Mouse (Mus musculus): Measurements from ENCODE around the gene Nlrc5. TPM values are rescaled to one million over a fixed set of nuclear protein-coding genes. Genes with fewer than 3 reads are reported as not detected.
A peak's percentile ranks its signal among the peaks of the same experiment; 100 is the strongest.

Gene Nlrc5
- polyA plus RNA-seq, 1 experiment, result 56.8 TPM

DNA sequence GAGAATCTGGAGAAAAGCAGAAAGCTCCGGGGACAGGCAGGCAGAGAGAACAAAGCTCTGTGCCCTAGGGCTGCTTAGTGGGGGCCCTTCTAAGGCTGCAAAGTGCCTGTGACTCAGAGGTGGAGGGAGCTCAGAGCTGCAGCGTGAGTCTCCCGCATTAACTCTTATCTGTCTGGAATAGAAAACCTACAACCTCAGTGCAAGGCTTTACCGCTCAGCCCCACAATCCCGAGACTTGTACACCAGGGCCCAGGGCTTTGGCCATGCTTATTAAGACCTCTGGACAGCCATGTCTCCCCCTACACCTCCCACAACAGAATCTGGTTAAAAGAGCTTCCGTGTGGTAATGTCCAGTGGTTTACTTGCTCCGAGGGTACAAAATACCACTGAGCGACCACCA is 97.8 kb downstream of the Nlrc5 start:
- H3K27ac ChIP-seq (ENCODE audit: control insufficient read depth, insufficient read depth, low read length), result no peak overlapping the region

DNA sequence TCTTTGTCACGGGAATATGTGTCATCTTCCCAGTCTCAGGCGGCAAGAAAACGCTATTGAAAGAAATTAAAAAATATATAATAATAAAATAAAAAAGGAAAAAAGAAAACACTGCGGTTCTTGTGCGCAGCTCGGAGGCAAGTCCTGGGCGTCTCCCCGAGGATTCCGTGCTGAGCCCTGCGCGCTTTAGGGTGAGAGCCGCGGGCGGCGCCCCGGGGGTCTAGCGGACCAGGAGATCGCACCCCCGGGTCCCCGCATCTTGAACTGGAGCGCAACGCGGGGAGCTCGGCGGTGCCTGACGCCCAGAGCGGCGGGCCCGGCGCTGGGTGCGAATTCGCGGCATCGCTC is 98.3 kb downstream of the Nlrc5 start:
- H3K4me1 ChIP-seq (replicated peaks; ENCODE audit: control insufficient read depth, insufficient read depth, low read length), result peaks cover 7% of the 10 kb centered on the region
- no peak overlapping the region for H3K27ac ChIP-seq (ENCODE audit: control insufficient read depth, insufficient read depth, low read length)
- WGBS, result under 1% methylated on average over 34 of the region's 34 CpGs
- peak overlapping the region; percentile 49 for H3K4me3 ChIP-seq (ENCODE audit: control insufficient read depth, insufficient read depth, low read length)
- DNase-seq, result no peak
- H3K27me3 ChIP-seq (ENCODE audit: control insufficient read depth, insufficient read depth, low read length), result no peaks in the 10 kb centered on the region; the same call in 1 of the 2 replicates
- TF ChIP-seq POLR2A (IDR thresholded peaks at IDR 0.05; ENCODE audit: control insufficient read depth, extremely low read depth, insufficient read depth, low read length, poor library complexity), result 0 out of 2 replicates have a peak, but pooled peaks have one; percentile 11
- no peak for TF ChIP-seq CTCF (IDR thresholded peaks at IDR 0.05; ENCODE audit: borderline replicate concordance, control insufficient read depth, extremely low read depth, insufficient read depth, low read length, poor library complexity)
- no peaks in the 10 kb centered on the region for H3K36me3 ChIP-seq (ENCODE audit: control insufficient read depth, insufficient read depth, low read length)

More for the DNA sequence above, 97.8 kb downstream of the Nlrc5 start:
- Histone ChIP-seq H3K27me3 (ENCODE audit: control insufficient read depth, insufficient read depth, low read length) (no peaks in the 10 kb centered on the region; the same call in 1 of the 2 replicates), H3K4me3 (ENCODE audit: control insufficient read depth, insufficient read depth, low read length) (no peak overlapping the region), H3K4me1 (replicated peaks; ENCODE audit: control insufficient read depth, insufficient read depth, low read length) (peaks cover 7% of the 10 kb centered on the region), H3K36me3 (ENCODE audit: control insufficient read depth, insufficient read depth, low read length) (no peaks in the 10 kb centered on the region)
- no peak for TF ChIP-seq POLR2A (IDR thresholded peaks at IDR 0.05; ENCODE audit: control insufficient read depth, extremely low read depth, insufficient read depth, low read length, poor library complexity)
- TF ChIP-seq CTCF (IDR thresholded peaks at IDR 0.05; ENCODE audit: borderline replicate concordance, control insufficient read depth, extremely low read depth, insufficient read depth, low read length, poor library complexity), result no peak
- WGBS, result 46% methylated on average over 8 of the region's 8 CpGs
- no peak for DNase-seq

DNA sequence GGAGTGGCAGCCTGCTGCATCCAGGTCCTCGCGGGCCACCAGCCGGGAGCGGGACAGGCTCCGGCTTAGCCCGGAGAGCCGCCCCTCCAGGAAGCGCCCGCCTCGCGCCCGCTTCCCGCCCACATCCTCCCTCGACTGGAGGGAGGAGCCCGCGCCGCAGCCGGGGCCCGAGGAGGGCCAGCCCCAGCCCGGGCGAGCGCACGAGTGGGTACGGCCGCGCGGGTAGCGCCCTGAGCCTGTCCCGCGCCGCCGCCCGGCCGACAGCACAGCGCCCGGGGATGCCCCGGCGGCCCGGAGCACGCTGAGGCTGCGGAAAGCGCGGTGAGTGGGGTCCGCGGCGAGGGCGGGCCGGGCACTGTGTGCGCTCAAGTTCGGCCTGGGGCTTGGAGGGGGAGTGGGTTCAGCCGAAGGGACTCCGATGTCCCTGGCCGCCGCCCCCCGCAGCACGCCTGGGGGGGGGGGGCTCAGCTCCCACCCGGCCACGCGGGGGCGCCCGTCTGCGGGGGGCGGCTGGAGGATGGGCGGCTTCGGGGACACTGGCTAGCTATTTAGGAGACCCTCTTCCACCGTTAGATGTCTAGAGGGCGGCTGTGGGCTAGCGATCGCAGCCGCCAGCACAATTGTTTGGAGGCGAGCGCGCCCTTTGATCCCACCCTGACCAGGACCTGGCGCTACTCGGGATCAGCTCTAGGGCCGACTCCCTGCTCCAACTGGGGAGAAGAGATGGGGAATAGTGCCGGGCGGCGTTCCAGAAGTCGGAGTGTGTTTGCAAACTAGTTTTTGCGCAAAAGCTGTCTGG is 98.9 kb downstream of the Nlrc5 start, which contains the start of gene Cpne2:
Cpne2 (plus strand) TSS at position 118 of the 799 bp plus-strand sequence.
- no peaks in the 10 kb centered on the region for H3K36me3 ChIP-seq (ENCODE audit: control insufficient read depth, insufficient read depth, low read length)
- no peaks in the 10 kb centered on the region; the same call in 1 of the 2 replicates for H3K27me3 ChIP-seq (ENCODE audit: control insufficient read depth, insufficient read depth, low read length)
- peak; percentile 66; the same call in 1 of the 2 replicates for TF ChIP-seq CTCF (IDR thresholded peaks at IDR 0.05; ENCODE audit: borderline replicate concordance, control insufficient read depth, extremely low read depth, insufficient read depth, low read length, poor library complexity)
- 0 out of 2 replicates have a peak, but pooled peaks have one; percentile 18 for TF ChIP-seq POLR2A (IDR thresholded peaks at IDR 0.05; ENCODE audit: control insufficient read depth, extremely low read depth, insufficient read depth, low read length, poor library complexity)
- peaks cover 7% of the 10 kb centered on the region for H3K4me1 ChIP-seq (replicated peaks; ENCODE audit: control insufficient read depth, insufficient read depth, low read length)
- peak; percentile 69 for DNase-seq
- WGBS, result 1% methylated on average over 77 of the region's 81 CpGs
- no peak within 1 kb of the TSS for H3K27ac ChIP-seq (ENCODE audit: control insufficient read depth, insufficient read depth, low read length)
- peak within 1 kb of the TSS; percentile 49 for H3K4me3 ChIP-seq (ENCODE audit: control insufficient read depth, insufficient read depth, low read length)

DNA sequence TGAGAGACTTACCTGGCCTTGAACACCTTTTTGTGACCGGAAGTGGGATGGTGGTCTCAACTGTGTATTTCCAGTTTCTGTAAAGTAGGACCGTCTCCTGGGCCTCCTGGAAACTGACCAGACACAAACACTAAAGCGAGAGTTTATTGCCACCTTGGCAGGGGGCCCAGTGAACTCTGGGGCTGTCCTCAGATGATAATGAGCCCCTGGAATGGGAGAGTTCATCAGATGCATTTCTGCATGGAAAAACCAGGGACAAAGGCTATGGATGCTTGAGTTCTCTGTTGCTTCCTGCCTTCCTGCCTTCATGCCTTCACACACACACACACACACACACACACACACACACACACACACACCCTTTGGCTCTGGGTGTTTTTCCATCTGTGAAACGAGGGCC is 100.5 kb downstream of the Nlrc5 start:
- peaks cover 7% of the 10 kb centered on the region for H3K4me1 ChIP-seq (replicated peaks; ENCODE audit: control insufficient read depth, insufficient read depth, low read length)
- TF ChIP-seq POLR2A (IDR thresholded peaks at IDR 0.05; ENCODE audit: control insufficient read depth, extremely low read depth, insufficient read depth, low read length, poor library complexity), result no peak
- no peak for TF ChIP-seq CTCF (IDR thresholded peaks at IDR 0.05; ENCODE audit: borderline replicate concordance, control insufficient read depth, extremely low read depth, insufficient read depth, low read length, poor library complexity)
- no peak overlapping the region for H3K27ac ChIP-seq (ENCODE audit: control insufficient read depth, insufficient read depth, low read length)
- no peak for DNase-seq
- no peaks in the 10 kb centered on the region for H3K36me3 ChIP-seq (ENCODE audit: control insufficient read depth, insufficient read depth, low read length)
- WGBS, result 95% methylated on average over 4 of the region's 4 CpGs
- H3K4me3 ChIP-seq (ENCODE audit: control insufficient read depth, insufficient read depth, low read length), result no peak overlapping the region
- H3K27me3 ChIP-seq (ENCODE audit: control insufficient read depth, insufficient read depth, low read length), result no peaks in the 10 kb centered on the region; the same call in 1 of the 2 replicates

DNA sequence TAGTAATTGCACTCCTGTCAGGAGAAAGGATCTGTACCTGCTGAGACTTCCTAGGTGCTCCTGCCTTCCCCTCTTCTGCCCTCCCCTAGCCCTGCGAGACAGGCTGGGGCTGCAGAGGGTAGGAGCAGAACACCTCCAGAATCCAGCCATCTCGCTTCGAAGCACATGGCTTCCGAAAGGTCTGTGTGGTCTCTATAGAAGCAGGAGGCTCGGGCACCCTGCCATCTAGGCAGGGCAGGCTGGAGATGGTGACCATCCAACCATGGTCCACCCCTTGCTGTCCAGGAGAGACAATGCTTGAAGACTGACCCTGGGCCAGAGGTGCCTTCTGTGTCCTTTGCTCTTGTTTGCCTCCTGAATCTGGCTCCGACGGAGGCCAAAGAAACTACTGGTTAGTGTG is 101.5 kb downstream of the Nlrc5 start:
- 95% methylated on average over 7 of the region's 7 CpGs for WGBS
- no peak for DNase-seq
- Histone ChIP-seq H3K27me3 (ENCODE audit: control insufficient read depth, insufficient read depth, low read length) (no peaks in the 10 kb centered on the region; the same call in 1 of the 2 replicates), H3K4me1 (replicated peaks; ENCODE audit: control insufficient read depth, insufficient read depth, low read length) (peaks cover 7% of the 10 kb centered on the region), H3K27ac (ENCODE audit: control insufficient read depth, insufficient read depth, low read length) (no peak overlapping the region), H3K4me3 (ENCODE audit: control insufficient read depth, insufficient read depth, low read length) (no peak overlapping the region), H3K36me3 (ENCODE audit: control insufficient read depth, insufficient read depth, low read length) (no peaks in the 10 kb centered on the region)
- TF ChIP-seq CTCF (IDR thresholded peaks at IDR 0.05; ENCODE audit: borderline replicate concordance, control insufficient read depth, extremely low read depth, insufficient read depth, low read length, poor library complexity), result no peak
- TF ChIP-seq POLR2A (IDR thresholded peaks at IDR 0.05; ENCODE audit: control insufficient read depth, extremely low read depth, insufficient read depth, low read length, poor library complexity), result no peak

DNA sequence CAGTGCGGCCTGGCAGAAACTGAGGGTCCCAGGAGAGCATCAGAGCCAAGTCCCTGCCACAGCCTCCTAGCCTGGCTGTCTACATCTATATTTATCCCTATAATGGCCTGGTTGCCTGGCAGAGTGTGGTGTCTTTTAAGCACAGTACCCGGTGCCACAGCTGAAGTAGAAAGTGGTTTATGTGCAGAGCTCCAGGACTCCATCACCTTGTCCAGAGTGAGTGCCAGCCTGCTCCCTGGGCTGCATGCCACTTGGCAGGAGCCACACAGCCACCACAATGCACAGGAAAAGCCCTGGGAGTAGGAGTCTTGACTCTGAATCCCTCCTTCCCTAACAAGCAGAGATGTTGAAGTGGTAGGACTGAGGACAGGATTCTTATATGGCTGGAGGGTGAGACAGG is 103.3 kb downstream of the Nlrc5 start:
- DNase-seq, result no peak
- no peak overlapping the region for H3K4me3 ChIP-seq (ENCODE audit: control insufficient read depth, insufficient read depth, low read length)
- WGBS, result 90% methylated on average over 2 of the region's 2 CpGs

More for the DNA sequence above, 103.3 kb downstream of the Nlrc5 start:
- Histone ChIP-seq H3K27ac (ENCODE audit: control insufficient read depth, insufficient read depth, low read length) (no peak overlapping the region), H3K4me1 (replicated peaks; ENCODE audit: control insufficient read depth, insufficient read depth, low read length) (peaks cover 15% of the 10 kb centered on the region), H3K36me3 (ENCODE audit: control insufficient read depth, insufficient read depth, low read length) (no peaks in the 10 kb centered on the region), H3K27me3 (ENCODE audit: control insufficient read depth, insufficient read depth, low read length) (no peaks in the 10 kb centered on the region; the same call in 1 of the 2 replicates)
- TF ChIP-seq POLR2A (IDR thresholded peaks at IDR 0.05; ENCODE audit: control insufficient read depth, extremely low read depth, insufficient read depth, low read length, poor library complexity) (no peak), CTCF (IDR thresholded peaks at IDR 0.05; ENCODE audit: borderline replicate concordance, control insufficient read depth, extremely low read depth, insufficient read depth, low read length, poor library complexity) (no peak)

Data from thymus, adult 2 months (tissue).